Mouse (Mus musculus) kidney, adult 18-20 months (tissue): ENCODE data around the gene Cys1.
A peak's percentile ranks its signal among the peaks of the same experiment; 100 is the strongest.

Experiments
- DNase-seq: peaks from one replicate; pipeline ENCODE4 v3.0.0; 2021

The Cys1 gene

GRCm38 (mm10) chr12:24697484-24698204 lies 16.0 kb upstream of the Cys1 start:
- no peak for DNase-seq

GRCm38 (mm10) chr12:24696500-24697483 lies 15.2 kb upstream of the Cys1 start:
- DNase-seq = peak; percentile 90

- peak; percentile 52 for DNase-seq
These were observed 8.7 kb upstream of the Cys1 start for GRCm38 (mm10) chr12:24690351-24690750.

GRCm38 (mm10) chr12:24686696-24687346 lies 5.2 kb upstream of the Cys1 start:
- peak; percentile 52 for DNase-seq

- peak; percentile 68 for DNase-seq
These were observed 4.6 kb upstream of the Cys1 start for GRCm38 (mm10) chr12:24686038-24686695.

- DNase-seq = peak; percentile 60
These were observed 1.8 kb upstream of the Cys1 start for GRCm38 (mm10) chr12:24683461-24683860.

GRCm38 (mm10) chr12:24682563-24682962 lies 950 bp upstream of the Cys1 start:
- DNase-seq = peak; percentile 80

- DNase-seq = peak; percentile 50
These were observed 924 bp downstream of the Cys1 start for GRCm38 (mm10) chr12:24680492-24681285.

- peak; percentile 57 for DNase-seq
These were observed 1.5 kb downstream of the Cys1 start for GRCm38 (mm10) chr12:24680096-24680491.

- DNase-seq = no peak
These were observed 19.5 kb downstream of the Cys1 start for GRCm38 (mm10) chr12:24662131-24662530.

GRCm38 (mm10) chr12:24661100-24661499 lies 20.5 kb downstream of the Cys1 start:
- DNase-seq = peak; percentile 63

GRCm38 (mm10) chr12:24659923-24660322 lies 21.7 kb downstream of the Cys1 start:
- no peak for DNase-seq

- no peak for DNase-seq
These were observed 22.6 kb downstream of the Cys1 start for GRCm38 (mm10) chr12:24658998-24659397.

- no peak for DNase-seq
These were observed 25.2 kb downstream of the Cys1 start for GRCm38 (mm10) chr12:24656436-24656835.

GRCm38 (mm10) chr12:24654065-24654862 lies 27.3 kb downstream of the Cys1 start:
- no peak for DNase-seq

- peak; percentile 98 for DNase-seq
These were observed 29.8 kb downstream of the Cys1 start for GRCm38 (mm10) chr12:24651642-24652342.

GRCm38 (mm10) chr12:24651063-24651557 lies 30.5 kb downstream of the Cys1 start, which contains the start of gene Klf11:
Gene Klf11, plus strand, starts transcription at chr12:24651274.
- DNase-seq = peak; percentile 99

GRCm38 (mm10) chr12:24650415-24651062 lies 31.1 kb downstream of the Cys1 start:
- DNase-seq = no peak

- DNase-seq = no peak
These were observed 33.5 kb downstream of the Cys1 start for GRCm38 (mm10) chr12:24648094-24648493.
